Mouse (Mus musculus): Measurements from ENCODE around the gene Rpl3. TPM values are rescaled to one million over a fixed set of nuclear protein-coding genes. Genes with fewer than 3 reads are reported as not detected.
A peak's percentile ranks its signal among the peaks of the same experiment; 100 is the strongest.

Rpl3 gene
- polyA plus RNA-seq, 1 experiment from 2014 or later: 1,042 TPM

DNA sequence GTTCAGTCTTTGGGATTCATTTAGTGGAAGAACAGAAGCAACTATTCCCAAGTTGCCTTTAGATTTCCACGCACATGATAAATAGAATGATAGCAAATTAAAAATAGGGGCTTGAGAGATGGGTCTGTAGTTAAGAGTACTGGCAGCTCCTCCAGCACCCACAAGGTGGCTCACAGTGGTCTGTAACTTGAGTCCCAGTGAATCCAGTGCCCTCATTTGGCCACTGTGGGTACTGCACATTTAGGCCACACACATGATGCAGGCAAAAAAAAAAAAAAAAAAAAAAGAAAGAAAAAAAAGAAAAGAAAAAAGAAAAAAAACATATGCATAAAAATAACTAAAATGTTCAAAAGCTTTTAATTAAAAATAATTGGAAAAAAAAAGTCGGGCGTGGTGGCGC is 3.0 kb downstream of the Rpl3 start:
- no peak overlapping the region for H3K9ac ChIP-seq (ENCODE audit: low read length)

DNA sequence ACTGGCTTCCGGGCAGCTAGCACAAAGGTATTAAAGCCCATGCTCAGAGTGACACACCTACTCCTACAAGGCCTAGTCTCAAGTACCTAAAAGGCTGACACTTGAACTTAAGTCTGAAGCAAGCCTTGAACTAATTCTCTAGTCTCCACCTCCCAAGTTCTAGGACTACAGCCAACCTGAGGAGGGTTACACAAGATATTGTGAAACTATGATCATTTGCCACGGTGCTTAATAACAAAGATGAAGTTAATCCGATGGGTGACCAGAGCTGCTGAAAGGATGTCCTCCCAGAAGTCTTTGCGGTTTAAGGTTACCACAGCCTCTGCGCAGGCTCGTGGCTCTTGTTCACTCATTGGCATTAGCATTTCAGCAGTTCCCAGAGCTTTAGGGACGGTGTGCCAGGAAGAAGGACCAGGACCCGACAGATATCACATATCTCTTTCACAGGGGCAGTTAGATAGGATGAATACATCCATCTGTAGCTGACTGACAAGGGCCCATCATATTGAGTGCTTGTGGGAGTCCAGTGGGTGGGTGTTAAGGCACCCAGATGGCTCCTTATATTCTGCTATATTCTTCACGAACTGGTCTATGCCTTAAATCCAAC is 4.2 kb downstream of the Rpl3 start:
- Histone ChIP-seq H3K36me3 (ENCODE audit: control insufficient read depth, insufficient read depth, low read length) (no peaks in the 10 kb centered on the region), H3K4me2 (ENCODE audit: low read depth, low read length, severe bottlenecking) (no peak overlapping the region), H3K9ac (ENCODE audit: low read length) (no peak overlapping the region), H3K4me3 (ENCODE audit: low read depth, low read length) (no peak overlapping the region), H3K27ac (ENCODE audit: low read depth, low read length) (no peak overlapping the region), H3K27me3 (ENCODE audit: control insufficient read depth, insufficient read depth, low read length) (peaks cover 12% of the 10 kb centered on the region), H3K4me1 (replicated peaks; ENCODE audit: control insufficient read depth, insufficient read depth, low read length) (peaks cover 4% of the 10 kb centered on the region; the same call in 1 of the 2 replicates), H3K9me3 (ENCODE audit: control insufficient read depth, low read length) (no peaks in the 10 kb centered on the region)
- DNase-seq (ENCODE audit: low spot score) (no peak), ATAC-seq (replicated peaks; ENCODE audit: low FRiP score) (no peak)
- whole genome bisulfite sequencing: 89% methylated on average over 9 of the region's 9 CpGs

More for the DNA sequence above, 3.0 kb downstream of the Rpl3 start:
- DNase-seq (ENCODE audit: low spot score) (peak; percentile 92), ATAC-seq (replicated peaks; ENCODE audit: low FRiP score) (no peak)
- Histone ChIP-seq H3K4me2 (ENCODE audit: low read depth, low read length, severe bottlenecking) (no peak overlapping the region), H3K9me3 (ENCODE audit: control insufficient read depth, low read length) (no peaks in the 10 kb centered on the region), H3K36me3 (ENCODE audit: control insufficient read depth, insufficient read depth, low read length) (no peaks in the 10 kb centered on the region), H3K27ac (ENCODE audit: low read depth, low read length) (no peak overlapping the region), H3K4me1 (replicated peaks; ENCODE audit: control insufficient read depth, insufficient read depth, low read length) (peaks cover 4% of the 10 kb centered on the region; the same call in 1 of the 2 replicates), H3K27me3 (ENCODE audit: control insufficient read depth, insufficient read depth, low read length) (peaks cover 12% of the 10 kb centered on the region), H3K4me3 (ENCODE audit: low read depth, low read length) (no peak overlapping the region)
- WGBS: 31% methylated on average over 4 of the region's 4 CpGs

DNA sequence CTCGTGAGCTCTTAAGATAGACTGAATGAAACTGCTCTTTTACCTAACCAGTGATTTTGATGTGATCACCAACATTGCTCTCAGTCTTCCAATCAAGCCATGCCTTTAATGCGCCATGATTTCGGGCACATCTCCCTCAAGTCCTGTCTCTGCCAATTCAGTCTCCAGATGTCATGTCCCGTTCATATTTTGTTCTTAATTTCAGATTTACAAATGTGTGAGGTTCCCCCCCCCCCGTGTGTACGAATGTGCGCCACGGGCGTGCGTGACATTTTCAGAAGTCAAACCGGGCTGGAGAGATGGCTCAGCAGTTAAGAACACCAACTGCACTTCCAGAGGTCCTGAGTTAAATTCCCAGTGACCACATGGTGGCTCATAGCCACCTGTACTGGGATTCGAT is 7.9 kb downstream of the Rpl3 start:
- H3K27me3 ChIP-seq (ENCODE audit: control insufficient read depth, insufficient read depth, low read length): no peaks in the 10 kb centered on the region
- H3K4me3 ChIP-seq (ENCODE audit: low read depth, low read length): peak overlapping the region; percentile 77
- H3K36me3 ChIP-seq (ENCODE audit: control insufficient read depth, insufficient read depth, low read length): peaks cover 16% of the 10 kb centered on the region
- peaks cover 13% of the 10 kb centered on the region for H3K4me1 ChIP-seq (replicated peaks; ENCODE audit: control insufficient read depth, insufficient read depth, low read length)
- peak overlapping the region; percentile 63 for H3K4me2 ChIP-seq (ENCODE audit: low read depth, low read length, severe bottlenecking)
- peak overlapping the region; percentile 97 for H3K9ac ChIP-seq (ENCODE audit: low read length)
- peak overlapping the region; percentile 87 for H3K27ac ChIP-seq (ENCODE audit: low read depth, low read length)
- 3% methylated on average over 12 of the region's 12 CpGs for WGBS
- peak; percentile 19; the same call in 1 of the 2 replicates for ATAC-seq (replicated peaks; ENCODE audit: low FRiP score)
- DNase-seq (ENCODE audit: low spot score): peak; percentile 67
- no peaks in the 10 kb centered on the region for H3K9me3 ChIP-seq (ENCODE audit: control insufficient read depth, low read length)

DNA sequence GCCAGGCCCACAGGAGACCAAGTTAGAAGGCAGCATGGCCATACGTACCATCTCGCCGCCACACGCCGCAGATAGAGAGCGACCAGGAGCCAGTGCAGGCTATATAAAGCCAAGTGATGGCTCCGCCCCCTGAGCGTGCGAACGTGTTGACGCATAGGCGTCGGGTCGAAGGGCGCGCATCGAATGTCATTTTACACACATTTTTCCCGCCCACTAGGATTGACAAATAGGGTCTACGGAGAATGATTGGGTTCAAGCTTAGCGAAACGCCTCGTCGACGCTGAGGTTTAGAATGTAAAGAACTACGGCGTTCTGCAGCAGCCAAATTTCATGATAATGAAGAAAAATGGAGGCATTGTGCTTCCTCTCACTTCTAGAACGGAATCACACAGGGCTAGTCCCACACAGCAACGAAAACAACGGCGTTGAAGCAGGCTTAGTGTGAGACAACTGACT is 8.4 kb downstream of the Rpl3 start:
- DNase-seq (ENCODE audit: low spot score) (peak; percentile 99), ATAC-seq (replicated peaks; ENCODE audit: low FRiP score) (peak; percentile 97)
- peak overlapping the region; percentile 77 for H3K4me3 ChIP-seq (ENCODE audit: low read depth, low read length)
- H3K9ac ChIP-seq (ENCODE audit: low read length): peak overlapping the region; percentile 97
- no peaks in the 10 kb centered on the region for H3K27me3 ChIP-seq (ENCODE audit: control insufficient read depth, insufficient read depth, low read length)
- H3K27ac ChIP-seq (ENCODE audit: low read depth, low read length): peak overlapping the region; percentile 87
- no peaks in the 10 kb centered on the region for H3K9me3 ChIP-seq (ENCODE audit: control insufficient read depth, low read length)
- 0% methylated on average over 30 of the region's 30 CpGs for WGBS
- H3K4me1 ChIP-seq (replicated peaks; ENCODE audit: control insufficient read depth, insufficient read depth, low read length): peaks cover 13% of the 10 kb centered on the region
- peak overlapping the region; percentile 86 for H3K4me2 ChIP-seq (ENCODE audit: low read depth, low read length, severe bottlenecking)
- H3K36me3 ChIP-seq (ENCODE audit: control insufficient read depth, insufficient read depth, low read length): peaks cover 19% of the 10 kb centered on the region

DNA sequence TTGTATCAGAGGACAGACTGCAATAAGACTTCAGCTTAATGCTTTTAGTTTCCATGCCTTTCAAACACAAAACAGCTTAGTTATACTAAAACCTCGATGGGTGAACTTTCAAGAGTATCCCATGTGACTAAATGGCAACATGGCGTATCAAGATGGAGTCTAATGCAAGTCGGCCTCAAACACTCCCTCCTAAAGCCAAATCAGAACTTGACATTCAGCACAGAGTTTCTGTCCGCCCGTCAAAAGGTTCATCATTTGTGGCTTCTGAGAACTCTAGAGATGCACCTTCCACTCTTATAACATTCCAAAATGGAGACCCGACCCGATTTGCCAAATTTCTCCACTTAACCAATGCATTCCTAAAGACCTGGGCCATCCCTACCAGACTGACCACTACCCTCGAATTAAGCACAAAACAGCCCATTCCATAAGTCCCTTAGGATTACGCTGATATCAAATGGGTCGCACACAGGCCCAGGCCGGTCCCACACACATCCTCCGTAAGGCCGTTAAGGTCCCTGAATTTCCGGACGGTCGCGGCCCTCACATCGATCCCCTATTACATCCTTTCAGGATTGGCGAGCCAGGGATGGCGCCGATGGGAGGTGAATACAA is 8.9 kb downstream of the Rpl3 start:
- DNase-seq (ENCODE audit: low spot score) (no peak), ATAC-seq (replicated peaks; ENCODE audit: low FRiP score) (no peak; the same call in 1 of the 2 replicates)
- no peaks in the 10 kb centered on the region for H3K9me3 ChIP-seq (ENCODE audit: control insufficient read depth, low read length)
- H3K27ac ChIP-seq (ENCODE audit: low read depth, low read length): peak overlapping the region; percentile 79
- no peaks in the 10 kb centered on the region for H3K27me3 ChIP-seq (ENCODE audit: control insufficient read depth, insufficient read depth, low read length)
- H3K4me3 ChIP-seq (ENCODE audit: low read depth, low read length): peak overlapping the region; percentile 77
- 1% methylated on average over 21 of the region's 21 CpGs for WGBS
- peaks cover 13% of the 10 kb centered on the region for H3K4me1 ChIP-seq (replicated peaks; ENCODE audit: control insufficient read depth, insufficient read depth, low read length)
- H3K9ac ChIP-seq (ENCODE audit: low read length): peak overlapping the region; percentile 97
- peak overlapping the region; percentile 86 for H3K4me2 ChIP-seq (ENCODE audit: low read depth, low read length, severe bottlenecking)
- peaks cover 22% of the 10 kb centered on the region for H3K36me3 ChIP-seq (ENCODE audit: control insufficient read depth, insufficient read depth, low read length)

DNA sequence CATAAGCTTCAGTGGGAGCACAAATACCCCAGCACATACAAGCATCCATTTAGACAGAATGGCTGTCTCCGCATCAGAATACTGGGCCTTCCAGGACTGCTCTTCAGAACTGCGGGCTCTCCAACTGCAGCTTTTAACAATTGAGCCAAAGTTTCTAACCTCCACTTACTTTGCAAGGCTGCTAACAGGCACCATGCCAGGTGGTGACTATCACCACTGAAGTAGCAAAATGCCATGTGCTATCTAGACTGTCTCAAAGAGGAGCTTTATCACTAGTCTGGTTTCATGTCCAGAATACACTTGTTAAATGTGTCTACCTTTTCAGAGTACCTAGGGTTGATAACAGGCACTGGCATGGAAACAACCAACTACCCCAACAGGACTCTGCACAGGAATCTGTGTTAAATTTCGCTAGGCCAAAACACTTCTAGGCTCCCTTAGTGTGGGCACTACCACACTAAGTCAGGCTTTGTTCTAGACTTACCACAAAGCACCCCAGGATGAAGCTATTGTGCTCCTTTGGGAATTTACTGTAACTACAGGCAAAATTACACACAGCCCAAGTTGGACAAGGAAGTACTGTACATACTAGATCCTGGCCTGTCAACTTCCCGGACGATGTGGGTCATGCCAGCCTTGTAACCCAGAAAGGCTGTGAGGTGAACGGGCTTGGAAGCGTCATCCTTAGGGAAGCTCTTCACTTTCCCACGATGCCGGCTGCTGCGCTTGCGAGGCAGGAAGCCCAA is 9.7 kb downstream of the Rpl3 start:
- 8% methylated on average over 11 of the region's 11 CpGs for WGBS
- Histone ChIP-seq H3K4me3 (ENCODE audit: low read depth, low read length) (peak overlapping the region; percentile 77), H3K36me3 (ENCODE audit: control insufficient read depth, insufficient read depth, low read length) (peaks cover 26% of the 10 kb centered on the region), H3K9ac (ENCODE audit: low read length) (peak overlapping the region; percentile 97), H3K4me1 (replicated peaks; ENCODE audit: control insufficient read depth, insufficient read depth, low read length) (peaks cover 13% of the 10 kb centered on the region), H3K4me2 (ENCODE audit: low read depth, low read length, severe bottlenecking) (peak overlapping the region; percentile 86), H3K27ac (ENCODE audit: low read depth, low read length) (peak overlapping the region; percentile 79), H3K9me3 (ENCODE audit: control insufficient read depth, low read length) (no peaks in the 10 kb centered on the region), H3K27me3 (ENCODE audit: control insufficient read depth, insufficient read depth, low read length) (no peaks in the 10 kb centered on the region)
- ATAC-seq (replicated peaks; ENCODE audit: low FRiP score): no peak
- no peak for DNase-seq (ENCODE audit: low spot score)

DNA sequence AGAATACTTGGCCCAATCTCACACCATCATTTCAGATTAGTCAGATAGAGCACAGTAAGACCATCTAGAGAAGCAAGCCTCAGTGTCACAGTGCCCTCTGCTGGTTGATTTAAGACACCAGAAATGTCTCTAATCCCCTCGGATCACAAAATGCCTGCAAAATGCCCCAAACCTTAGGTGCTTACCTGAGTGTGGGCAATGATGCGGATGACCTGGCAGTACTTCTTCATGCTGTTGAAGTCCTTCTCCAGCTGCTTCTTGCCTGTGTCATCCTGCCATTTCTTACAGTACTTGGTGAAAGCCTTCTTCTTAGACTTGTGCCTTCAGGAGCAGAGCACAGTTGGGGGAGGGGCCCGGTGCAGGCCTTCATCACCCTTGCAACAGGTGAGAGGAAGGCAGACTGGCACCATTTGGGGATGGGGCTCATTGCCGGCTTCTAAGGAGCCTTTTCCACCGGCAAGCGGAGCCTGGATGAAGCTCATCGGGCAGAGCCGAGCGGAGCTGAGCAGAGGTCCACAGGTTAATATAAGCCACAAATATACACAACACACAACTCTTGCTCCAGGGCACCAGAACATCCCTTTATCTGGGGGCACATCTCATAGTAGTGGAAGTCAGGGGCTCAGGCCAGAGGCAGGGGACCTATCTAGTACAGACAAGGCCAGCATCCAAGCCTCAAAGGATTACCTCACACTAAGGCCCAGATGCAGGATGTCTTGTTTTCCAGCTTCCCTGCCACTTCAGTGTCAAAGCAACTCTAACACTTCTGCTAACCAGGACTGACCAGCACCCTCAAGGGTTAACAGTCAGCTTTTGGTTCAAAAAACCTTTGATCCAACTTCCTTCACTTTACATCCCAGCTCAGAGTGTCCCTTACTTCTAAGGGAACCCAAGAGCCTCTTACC is 10.7 kb downstream of the Rpl3 start:
- Histone ChIP-seq H3K27me3 (ENCODE audit: control insufficient read depth, insufficient read depth, low read length) (no peaks in the 10 kb centered on the region), H3K9me3 (ENCODE audit: control insufficient read depth, low read length) (no peaks in the 10 kb centered on the region), H3K4me1 (replicated peaks; ENCODE audit: control insufficient read depth, insufficient read depth, low read length) (peaks cover 13% of the 10 kb centered on the region), H3K4me2 (ENCODE audit: low read depth, low read length, severe bottlenecking) (peak overlapping the region; percentile 86), H3K27ac (ENCODE audit: low read depth, low read length) (no peak overlapping the region), H3K4me3 (ENCODE audit: low read depth, low read length) (peak overlapping the region; percentile 77), H3K36me3 (ENCODE audit: control insufficient read depth, insufficient read depth, low read length) (peaks cover 26% of the 10 kb centered on the region), H3K9ac (ENCODE audit: low read length) (peak overlapping the region; percentile 97)
- peak; percentile 70 for DNase-seq (ENCODE audit: low spot score)
- ATAC-seq (replicated peaks; ENCODE audit: low FRiP score): no peak
- WGBS: 60% methylated on average over 9 of the region's 9 CpGs

DNA sequence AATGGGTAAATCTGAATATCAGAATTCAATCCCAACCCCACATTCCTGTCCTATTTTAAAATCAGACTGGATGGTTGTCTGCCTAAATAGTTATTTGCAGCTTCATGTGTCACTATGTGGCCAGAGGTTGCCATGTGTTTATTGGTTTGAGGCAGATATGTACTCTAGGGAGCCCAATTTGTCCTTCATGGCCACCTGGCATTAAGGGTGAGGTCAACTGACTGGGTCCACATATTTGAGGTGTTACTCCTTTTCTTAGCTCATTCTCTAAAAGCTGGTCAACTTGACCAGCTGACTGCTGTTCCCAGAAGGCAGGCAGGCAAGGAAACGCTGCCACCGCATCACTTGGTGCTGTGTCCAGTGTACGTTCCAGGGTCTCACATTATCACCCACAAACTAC is 11.7 kb downstream of the Rpl3 start:
- Histone ChIP-seq H3K27ac (ENCODE audit: low read depth, low read length) (no peak overlapping the region), H3K36me3 (ENCODE audit: control insufficient read depth, insufficient read depth, low read length) (peaks cover 26% of the 10 kb centered on the region), H3K27me3 (ENCODE audit: control insufficient read depth, insufficient read depth, low read length) (no peaks in the 10 kb centered on the region), H3K4me3 (ENCODE audit: low read depth, low read length) (no peak overlapping the region), H3K4me2 (ENCODE audit: low read depth, low read length, severe bottlenecking) (no peak overlapping the region), H3K4me1 (replicated peaks; ENCODE audit: control insufficient read depth, insufficient read depth, low read length) (peaks cover 13% of the 10 kb centered on the region), H3K9ac (ENCODE audit: low read length) (no peak overlapping the region), H3K9me3 (ENCODE audit: control insufficient read depth, low read length) (no peaks in the 10 kb centered on the region)
- ATAC-seq (replicated peaks; ENCODE audit: low FRiP score) (no peak), DNase-seq (ENCODE audit: low spot score) (no peak)
- WGBS: 84% methylated on average over 3 of the region's 3 CpGs

All from forebrain, embryonic 11.5 days (tissue).